Mouse (Mus musculus): ENCODE measurements around the gene Pfdn2. TPM values are rescaled to one million over a fixed set of nuclear protein-coding genes. Genes with fewer than 3 reads are reported as not detected.

The Pfdn2 gene
- total and polyA plus RNA-seq, 2 experiments from 2014 or later: 13.1 to 140 TPM

GRCm38 (mm10) chr1:171349210-171349609 is 3.7 kb downstream of the Pfdn2 start:
- TF ChIP-seq CTCF (IDR thresholded peaks at IDR 0.05; ENCODE audit: low read depth): no peak
- H3K36me3 ChIP-seq (ENCODE audit: insufficient read depth, low read length): no peaks in the 10 kb centered on the region
- H3K4me2 ChIP-seq (ENCODE audit: low read depth, low read length): no peak overlapping the region
- H3K9me3 ChIP-seq (ENCODE audit: low read length): 0 out of 2 replicates have a peak, but pooled peaks cover 5% of the 10 kb centered on the region
- no peak overlapping the region for H3K27ac ChIP-seq
- no peak for DNase-seq (ENCODE audit: low spot score)
- H3K4me1 ChIP-seq (ENCODE audit: insufficient read depth, low read length): no peaks in the 10 kb centered on the region
- no peak for ATAC-seq
- H3K27me3 ChIP-seq (ENCODE audit: insufficient read depth, low read length): no peaks in the 10 kb centered on the region
- 97% methylated on average over 2 of the region's 2 CpGs for WGBS
- H3K4me3 ChIP-seq (ENCODE audit: low read length): no peak overlapping the region
- no peak overlapping the region for H3K9ac ChIP-seq (replicated peaks; ENCODE audit: low read length)

GRCm38 (mm10) chr1:171355812-171356340 is 10.4 kb downstream of the Pfdn2 start:
- no peak overlapping the region for H3K4me3 ChIP-seq (ENCODE audit: low read length)
- no peak overlapping the region for H3K4me2 ChIP-seq (ENCODE audit: low read depth, low read length)
- peaks cover 5% of the 10 kb centered on the region; the same call in 1 of the 2 replicates for H3K36me3 ChIP-seq (ENCODE audit: insufficient read depth, low read length)
- H3K27ac ChIP-seq: no peak overlapping the region
- H3K9ac ChIP-seq (replicated peaks; ENCODE audit: low read length): no peak overlapping the region
- H3K9me3 ChIP-seq (ENCODE audit: low read length): no peaks in the 10 kb centered on the region
- ATAC-seq (no peak), DNase-seq (ENCODE audit: low spot score) (peak; percentile 55)
- TF ChIP-seq CTCF (IDR thresholded peaks at IDR 0.05; ENCODE audit: low read depth): peak; percentile 63
- 83% methylated on average over 5 of the region's 5 CpGs for WGBS
- no peaks in the 10 kb centered on the region for H3K27me3 ChIP-seq (ENCODE audit: insufficient read depth, low read length)
- no peaks in the 10 kb centered on the region for H3K4me1 ChIP-seq (ENCODE audit: insufficient read depth, low read length)

GRCm38 (mm10) chr1:171356814-171357213 is 11.3 kb downstream of the Pfdn2 start:
- no peak for TF ChIP-seq CTCF (IDR thresholded peaks at IDR 0.05; ENCODE audit: low read depth)
- H3K4me1 ChIP-seq (ENCODE audit: insufficient read depth, low read length): no peaks in the 10 kb centered on the region
- H3K27ac ChIP-seq: no peak overlapping the region
- H3K9ac ChIP-seq (replicated peaks; ENCODE audit: low read length): no peak overlapping the region
- H3K4me2 ChIP-seq (ENCODE audit: low read depth, low read length): no peak overlapping the region
- WGBS: 94% methylated on average over 2 of the region's 2 CpGs
- no peaks in the 10 kb centered on the region for H3K27me3 ChIP-seq (ENCODE audit: insufficient read depth, low read length)
- DNase-seq (ENCODE audit: low spot score): no peak
- no peak for ATAC-seq
- no peaks in the 10 kb centered on the region for H3K9me3 ChIP-seq (ENCODE audit: low read length)
- peaks cover 5% of the 10 kb centered on the region; the same call in 1 of the 2 replicates for H3K36me3 ChIP-seq (ENCODE audit: insufficient read depth, low read length)
- H3K4me3 ChIP-seq (ENCODE audit: low read length): no peak overlapping the region

- Histone ChIP-seq H3K4me1 (ENCODE audit: insufficient read depth, low read length) (no peaks in the 10 kb centered on the region), H3K4me2 (ENCODE audit: low read depth, low read length) (no peak overlapping the region), H3K36me3 (ENCODE audit: insufficient read depth, low read length) (peaks cover 5% of the 10 kb centered on the region; the same call in 1 of the 2 replicates), H3K27ac (no peak overlapping the region), H3K9me3 (ENCODE audit: low read length) (no peaks in the 10 kb centered on the region), H3K9ac (replicated peaks; ENCODE audit: low read length) (no peak overlapping the region), H3K27me3 (ENCODE audit: insufficient read depth, low read length) (no peaks in the 10 kb centered on the region), H3K4me3 (ENCODE audit: low read length) (no peak overlapping the region)
- DNase-seq (ENCODE audit: low spot score): peak; percentile 75
- peak; percentile 84 for TF ChIP-seq CTCF (IDR thresholded peaks at IDR 0.05; ENCODE audit: low read depth)
- WGBS: 71% methylated on average over 4 of the region's 4 CpGs
- ATAC-seq: no peak
These were observed 13.0 kb downstream of the Pfdn2 start for GRCm38 (mm10) chr1:171358421-171358820.

DNA sequence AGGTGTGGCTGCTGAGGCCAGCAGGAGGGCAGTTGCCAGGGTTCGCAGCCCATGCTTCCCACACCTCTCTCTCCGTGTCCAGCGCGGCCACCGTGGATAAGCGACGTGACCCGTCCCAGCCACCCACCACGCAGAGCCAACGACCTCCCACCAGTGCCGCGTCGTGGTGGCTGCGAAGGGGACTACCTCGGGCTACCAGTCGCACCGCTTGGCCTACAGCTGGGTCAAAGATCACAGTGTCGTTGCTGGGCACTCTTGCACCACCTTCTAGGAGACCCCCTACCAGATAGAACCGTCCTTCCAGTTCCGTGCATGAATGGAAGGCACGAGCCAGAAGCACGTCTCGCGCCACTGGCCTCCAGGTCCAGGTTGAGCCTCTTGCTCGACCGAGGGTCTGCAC is 14.8 kb downstream of the Pfdn2 start:
- no peak for TF ChIP-seq CTCF (IDR thresholded peaks at IDR 0.05; ENCODE audit: low read depth)
- H3K9ac ChIP-seq (replicated peaks; ENCODE audit: low read length): peak overlapping the region; percentile 64
- DNase-seq (ENCODE audit: low spot score) (no peak), ATAC-seq (no peak; the same call in 1 of the 2 replicates)
- no peaks in the 10 kb centered on the region for H3K27me3 ChIP-seq (ENCODE audit: insufficient read depth, low read length)
- H3K27ac ChIP-seq: peak overlapping the region; percentile 77
- H3K4me3 ChIP-seq (ENCODE audit: low read length): peak overlapping the region; percentile 55
- H3K4me2 ChIP-seq (ENCODE audit: low read depth, low read length): peak overlapping the region; percentile 86
- H3K36me3 ChIP-seq (ENCODE audit: insufficient read depth, low read length): peaks cover 5% of the 10 kb centered on the region; the same call in 1 of the 2 replicates
- 8% methylated on average over 26 of the region's 26 CpGs for WGBS
- no peaks in the 10 kb centered on the region for H3K9me3 ChIP-seq (ENCODE audit: low read length)
- no peaks in the 10 kb centered on the region for H3K4me1 ChIP-seq (ENCODE audit: insufficient read depth, low read length)

- H3K27me3 ChIP-seq (ENCODE audit: insufficient read depth, low read length): no peaks in the 10 kb centered on the region
- peak within 1 kb of the TSS; percentile 86 for H3K4me2 ChIP-seq (ENCODE audit: low read depth, low read length)
- H3K9me3 ChIP-seq (ENCODE audit: low read length): no peaks in the 10 kb centered on the region
- peak within 1 kb of the TSS; percentile 64 for H3K9ac ChIP-seq (replicated peaks; ENCODE audit: low read length)
- TF ChIP-seq CTCF (IDR thresholded peaks at IDR 0.05; ENCODE audit: low read depth): no peak
- WGBS: 2% methylated on average over 21 of the region's 21 CpGs
- H3K36me3 ChIP-seq (ENCODE audit: insufficient read depth, low read length): peaks cover 5% of the 10 kb centered on the region; the same call in 1 of the 2 replicates
- ATAC-seq: peak; percentile 97
- peak within 1 kb of the TSS; percentile 80 for H3K27ac ChIP-seq
- H3K4me1 ChIP-seq (ENCODE audit: insufficient read depth, low read length): no peaks in the 10 kb centered on the region
- peak; percentile 98 for DNase-seq (ENCODE audit: low spot score)
- H3K4me3 ChIP-seq (ENCODE audit: low read length): peak within 1 kb of the TSS; percentile 55
These were observed 15.2 kb downstream of the Pfdn2 start, which contains the start of gene Klhdc9 for GRCm38 (mm10) chr1:171360656-171361055. TSS of gene Klhdc9 (minus strand) at chr1:171360798.

Measured in hindbrain, postnatal 0 days (tissue).